Mouse (Mus musculus): ENCODE data around the gene Ppp2r5c. TPM values are rescaled to one million over a fixed set of nuclear protein-coding genes. Genes with fewer than 3 reads are reported as not detected.

The Ppp2r5c gene
- polyA plus RNA-seq, 1 experiment from 2014 or later, result 145 TPM

GRCm38 (mm10) chr12:110575926-110576325 lies 129.0 kb downstream of the Ppp2r5c start:
- Histone ChIP-seq H3K9me3 (no peaks in the 10 kb centered on the region), H3K36me3 (peaks cover 27% of the 10 kb centered on the region), H3K4me1 (no peaks in the 10 kb centered on the region), H3K4me3 (replicated peaks) (no peak overlapping the region), H3K27ac (no peak overlapping the region), H3K9ac (no peak overlapping the region), H3K4me2 (no peak overlapping the region), H3K27me3 (replicated peaks) (no peaks in the 10 kb centered on the region)
- WGBS, result 62% methylated on average over 4 of the region's 4 CpGs
- no peak for ATAC-seq (ENCODE audit: insufficient read depth, low FRiP score, low read depth)

GRCm38 (mm10) chr12:110578333-110578732 lies 131.4 kb downstream of the Ppp2r5c start:
- no peaks in the 10 kb centered on the region for H3K4me1 ChIP-seq
- peaks cover 12% of the 10 kb centered on the region; the same call in 1 of the 2 replicates for H3K36me3 ChIP-seq
- H3K4me2 ChIP-seq, result no peak overlapping the region
- ATAC-seq (ENCODE audit: insufficient read depth, low FRiP score, low read depth), result no peak
- no peak overlapping the region for H3K4me3 ChIP-seq (replicated peaks)
- H3K9me3 ChIP-seq, result no peaks in the 10 kb centered on the region
- H3K9ac ChIP-seq, result no peak overlapping the region
- no peak overlapping the region for H3K27ac ChIP-seq
- 85% methylated on average over 9 of the region's 9 CpGs for WGBS
- H3K27me3 ChIP-seq (replicated peaks), result no peaks in the 10 kb centered on the region

GRCm38 (mm10) chr12:110588622-110589021 lies 141.7 kb downstream of the Ppp2r5c start:
- Histone ChIP-seq H3K4me1 (peaks cover 4% of the 10 kb centered on the region), H3K9ac (no peak overlapping the region), H3K36me3 (no peaks in the 10 kb centered on the region), H3K4me2 (no peak overlapping the region), H3K27ac (no peak overlapping the region), H3K27me3 (replicated peaks) (no peaks in the 10 kb centered on the region), H3K4me3 (replicated peaks) (no peak overlapping the region), H3K9me3 (no peaks in the 10 kb centered on the region)
- WGBS, result 76% methylated on average over 6 of the region's 6 CpGs
- no peak for ATAC-seq (ENCODE audit: insufficient read depth, low FRiP score, low read depth)

GRCm38 (mm10) chr12:110590804-110591259 lies 143.9 kb downstream of the Ppp2r5c start:
- peak overlapping the region; percentile 76 for H3K9ac ChIP-seq
- peaks cover 4% of the 10 kb centered on the region for H3K4me1 ChIP-seq
- H3K27me3 ChIP-seq (replicated peaks), result no peaks in the 10 kb centered on the region
- peak overlapping the region; percentile 88 for H3K4me2 ChIP-seq
- no peaks in the 10 kb centered on the region for H3K36me3 ChIP-seq
- H3K4me3 ChIP-seq (replicated peaks), result peak overlapping the region; percentile 76
- no peak for ATAC-seq (ENCODE audit: insufficient read depth, low FRiP score, low read depth)
- H3K9me3 ChIP-seq, result no peaks in the 10 kb centered on the region
- WGBS, result 2% methylated on average over 15 of the region's 15 CpGs
- H3K27ac ChIP-seq, result peak overlapping the region; percentile 97

- H3K9me3 ChIP-seq, result no peaks in the 10 kb centered on the region
- H3K4me1 ChIP-seq, result peaks cover 4% of the 10 kb centered on the region
- peak overlapping the region; percentile 88 for H3K4me2 ChIP-seq
- under 1% methylated on average over 56 of the region's 56 CpGs for WGBS
- ATAC-seq (ENCODE audit: insufficient read depth, low FRiP score, low read depth), result peak; percentile 95
- no peaks in the 10 kb centered on the region for H3K27me3 ChIP-seq (replicated peaks)
- no peaks in the 10 kb centered on the region for H3K36me3 ChIP-seq
- peak overlapping the region; percentile 76 for H3K4me3 ChIP-seq (replicated peaks)
- H3K9ac ChIP-seq, result peak overlapping the region; percentile 76
- peak overlapping the region; percentile 97 for H3K27ac ChIP-seq
These were observed 144.5 kb downstream of the Ppp2r5c start for GRCm38 (mm10) chr12:110591260-110591883.

- Histone ChIP-seq H3K27ac (no peak overlapping the region), H3K27me3 (replicated peaks) (no peaks in the 10 kb centered on the region), H3K4me3 (replicated peaks) (no peak overlapping the region), H3K9me3 (no peaks in the 10 kb centered on the region), H3K36me3 (no peaks in the 10 kb centered on the region), H3K4me1 (peaks cover 10% of the 10 kb centered on the region), H3K4me2 (no peak overlapping the region), H3K9ac (no peak overlapping the region)
- WGBS, result 5% methylated on average over 7 of the region's 7 CpGs
- no peak for ATAC-seq (ENCODE audit: insufficient read depth, low FRiP score, low read depth)
These were observed 151.6 kb downstream of the Ppp2r5c start for GRCm38 (mm10) chr12:110598527-110598926.

GRCm38 (mm10) chr12:110599791-110600190 lies 152.9 kb downstream of the Ppp2r5c start:
- peaks cover 12% of the 10 kb centered on the region for H3K4me1 ChIP-seq
- H3K36me3 ChIP-seq, result no peaks in the 10 kb centered on the region
- H3K9me3 ChIP-seq, result no peaks in the 10 kb centered on the region
- no peak for ATAC-seq (ENCODE audit: insufficient read depth, low FRiP score, low read depth)
- H3K27ac ChIP-seq, result no peak overlapping the region
- H3K27me3 ChIP-seq (replicated peaks), result no peaks in the 10 kb centered on the region
- no peak overlapping the region for H3K4me2 ChIP-seq
- 57% methylated on average over 4 of the region's 4 CpGs for WGBS
- H3K9ac ChIP-seq, result no peak overlapping the region
- H3K4me3 ChIP-seq (replicated peaks), result no peak overlapping the region

GRCm38 (mm10) chr12:110600225-110600991 lies 153.5 kb downstream of the Ppp2r5c start:
- WGBS, result 51% methylated on average over 13 of the region's 13 CpGs
- peaks cover 12% of the 10 kb centered on the region for H3K4me1 ChIP-seq
- H3K4me2 ChIP-seq, result peak overlapping the region; percentile 62
- peak overlapping the region; percentile 99 for H3K4me3 ChIP-seq (replicated peaks)
- no peaks in the 10 kb centered on the region for H3K9me3 ChIP-seq
- H3K27ac ChIP-seq, result no peak overlapping the region
- H3K27me3 ChIP-seq (replicated peaks), result no peaks in the 10 kb centered on the region
- peaks cover 2% of the 10 kb centered on the region; the same call in 1 of the 2 replicates for H3K36me3 ChIP-seq
- H3K9ac ChIP-seq, result no peak overlapping the region
- ATAC-seq (ENCODE audit: insufficient read depth, low FRiP score, low read depth), result no peak

GRCm38 (mm10) chr12:110601241-110602218 lies 154.6 kb downstream of the Ppp2r5c start, which contains the start of gene Dync1h1:
Gene Dync1h1 (plus strand): TSS chr12:110601452.
- peak within 1 kb of the TSS; percentile 99 for H3K4me3 ChIP-seq (replicated peaks)
- peaks cover 3% of the 10 kb centered on the region; the same call in 1 of the 2 replicates for H3K36me3 ChIP-seq
- H3K27me3 ChIP-seq (replicated peaks), result no peaks in the 10 kb centered on the region
- under 1% methylated on average over 105 of the region's 105 CpGs for WGBS
- H3K9ac ChIP-seq, result peak within 1 kb of the TSS; percentile 98
- H3K27ac ChIP-seq, result peak within 1 kb of the TSS; percentile 98
- peaks cover 12% of the 10 kb centered on the region for H3K4me1 ChIP-seq
- peak; percentile 94 for ATAC-seq (ENCODE audit: insufficient read depth, low FRiP score, low read depth)
- H3K4me2 ChIP-seq, result peak within 1 kb of the TSS; percentile 62
- no peaks in the 10 kb centered on the region for H3K9me3 ChIP-seq

- H3K27me3 ChIP-seq (replicated peaks), result no peaks in the 10 kb centered on the region
- 82% methylated on average over 3 of the region's 3 CpGs for WGBS
- H3K4me3 ChIP-seq (replicated peaks), result no peak overlapping the region
- no peak overlapping the region for H3K4me2 ChIP-seq
- no peaks in the 10 kb centered on the region for H3K9me3 ChIP-seq
- H3K27ac ChIP-seq, result no peak overlapping the region
- H3K4me1 ChIP-seq, result peaks cover 13% of the 10 kb centered on the region
- peaks cover 3% of the 10 kb centered on the region; the same call in 1 of the 2 replicates for H3K36me3 ChIP-seq
- no peak overlapping the region for H3K9ac ChIP-seq
- ATAC-seq (ENCODE audit: insufficient read depth, low FRiP score, low read depth), result no peak
These were observed 159.2 kb downstream of the Ppp2r5c start for GRCm38 (mm10) chr12:110606161-110606560.

GRCm38 (mm10) chr12:110606676-110607075 lies 159.8 kb downstream of the Ppp2r5c start:
- H3K27ac ChIP-seq, result no peak overlapping the region
- peaks cover 13% of the 10 kb centered on the region for H3K4me1 ChIP-seq
- no peak for ATAC-seq (ENCODE audit: insufficient read depth, low FRiP score, low read depth)
- no peak overlapping the region for H3K9ac ChIP-seq
- no peaks in the 10 kb centered on the region for H3K27me3 ChIP-seq (replicated peaks)
- H3K4me2 ChIP-seq, result no peak overlapping the region
- 83% methylated on average over 2 of the region's 2 CpGs for WGBS
- H3K9me3 ChIP-seq, result no peaks in the 10 kb centered on the region
- peaks cover 3% of the 10 kb centered on the region; the same call in 1 of the 2 replicates for H3K36me3 ChIP-seq
- no peak overlapping the region for H3K4me3 ChIP-seq (replicated peaks)
